Mouse (Mus musculus) bone marrow, adult 2 months (tissue): Measurements from ENCODE around the gene Armh3.

Source experiments
- CTCF ChIP-seq: fragments of 200-500 bp; IDR thresholded peaks from 2 replicates; pipeline ENCODE4 v1.5.1; 2011; ENCODE audit warnings: low read length, control low read depth; ENCODE audit not compliant: control insufficient read depth, insufficient read depth
- POLR2A ChIP-seq: fragments of 200-500 bp; IDR thresholded peaks from 2 replicates; pipeline ENCODE4 v1.6.1; 2011; ENCODE audit warnings: low read depth, mild to moderate bottlenecking, control low read depth, low read length, borderline replicate concordance; ENCODE audit not compliant: control insufficient read depth

DNA sequence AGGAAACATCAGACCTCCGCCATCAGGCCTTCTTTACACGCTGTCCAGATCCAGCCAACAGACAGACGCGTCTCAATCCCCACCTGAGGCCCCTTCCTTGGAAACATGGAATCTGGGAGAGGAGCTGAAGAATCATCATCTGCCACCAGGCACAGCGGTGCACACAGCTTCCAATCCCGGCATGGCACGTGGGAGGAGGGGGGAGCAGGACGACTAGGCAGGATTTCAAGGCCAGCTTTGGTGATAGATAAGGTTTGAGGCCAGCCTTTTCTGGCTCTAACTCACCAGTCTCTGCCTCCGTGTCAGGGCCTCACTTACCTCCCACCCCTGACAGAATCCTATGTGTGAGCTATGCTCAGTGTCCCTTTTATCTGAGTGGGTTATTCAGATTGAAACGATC lies 162.8 kb downstream of the Armh3 start:
- TF ChIP-seq CTCF (no peak), POLR2A (no peak)
